In genomic region chr5:90068601-90069000, GRCm38 (mm10) we compare ENCODE assay signal across 14 mouse cellular contexts.
"Had no signal": no experiment of that assay in that cellular context is flagged by ENCODE, and none has a peak within 500 bp of the region (broad histone marks: within the 10 kb centered on the region; RNA-seq: fewer than 3 reads in every experiment).

No protein-coding gene starts in this region.

- H3K4me1 ChIP-seq: kidney, embryonic 15.5 days; liver, embryonic 12.5 days; neural tube, embryonic 15.5 days had no signal

- H3K4me3 ChIP-seq: kidney, embryonic 15.5 days; limb, embryonic 15.5 days; liver, embryonic 12.5 days; lung, embryonic 15.5 days; myocyte; neural tube, embryonic 15.5 days had no signal

- H3K4me2 ChIP-seq: kidney, embryonic 15.5 days; limb, embryonic 15.5 days; liver, embryonic 12.5 days; lung, embryonic 15.5 days; midbrain, embryonic 11.5 days; neural tube, embryonic 15.5 days had no signal

- DNase-seq: kidney, adult 2 months; kidney, postnatal 14 days; lung, postnatal 4 days; right cerebral cortex, postnatal 4 days; spleen, adult 18-20 months; thymus, adult 18-20 months; thymus, postnatal 14 days had no signal

- ATAC-seq: liver, embryonic 12.5 days had no signal

- H3K36me3 ChIP-seq: kidney, embryonic 15.5 days; limb, embryonic 15.5 days; liver, embryonic 12.5 days; lung, embryonic 15.5 days; neural tube, embryonic 15.5 days had no signal

- H3K27me3 ChIP-seq: kidney, embryonic 15.5 days; limb, embryonic 15.5 days; liver, embryonic 12.5 days; lung, embryonic 15.5 days; neural tube, embryonic 15.5 days had no signal

- H3K27ac ChIP-seq: kidney, embryonic 15.5 days; limb, embryonic 15.5 days; liver, embryonic 12.5 days; lung, embryonic 15.5 days; neural tube, embryonic 15.5 days had no signal

- H3K9me3 ChIP-seq: kidney, embryonic 15.5 days; limb, embryonic 15.5 days; liver, embryonic 12.5 days; lung, embryonic 15.5 days; neural tube, embryonic 15.5 days had no signal

- H3K9ac ChIP-seq: kidney, embryonic 15.5 days; limb, embryonic 15.5 days; liver, embryonic 12.5 days; lung, embryonic 15.5 days; neural tube, embryonic 15.5 days had no signal
